Mouse (Mus musculus): ENCODE measurements at regions not wholly inside any gene's neighbourhood (a gene's known extent, or its start where the extent isn't known, plus 50 kb on each side); places are given as distances from the start of the nearest gene placed in this dataset.

- DNase-seq (ENCODE audit: low spot score in 2 of 2), result no peak
Measured at GRCm38 (mm10) chr4:62755237-62755900, 195.7 kb downstream of the Rgs3 start.

GRCm38 (mm10) chr4:62756721-62757206 lies 197.1 kb downstream of the Rgs3 start:
- no peak for DNase-seq (ENCODE audit: low spot score in 2 of 2)

- no peak for DNase-seq (ENCODE audit: low spot score in 2 of 2)
Measured at GRCm38 (mm10) chr4:62760748-62761604, 201.3 kb downstream of the Rgs3 start.

- peak; percentile 91 to 93 for DNase-seq (ENCODE audit: low spot score in 2 of 2)
Measured at GRCm38 (mm10) chr4:62761672-62762071, 202.0 kb downstream of the Rgs3 start.

GRCm38 (mm10) chr4:62763990-62764389 lies 201.4 kb upstream of the Zfp618 start:
- DNase-seq (ENCODE audit: low spot score in 2 of 2), result peak; percentile 90 to 91

GRCm38 (mm10) chr4:62769469-62770234 lies 195.7 kb upstream of the Zfp618 start:
- no peak for DNase-seq (ENCODE audit: low spot score in 2 of 2)

GRCm38 (mm10) chr4:62775005-62775609 lies 190.3 kb upstream of the Zfp618 start:
- no peak for DNase-seq (ENCODE audit: low spot score in 2 of 2)

GRCm38 (mm10) chr4:62776881-62777280 lies 188.5 kb upstream of the Zfp618 start:
- DNase-seq (ENCODE audit: low spot score in 2 of 2), result no peak

- no peak for DNase-seq (ENCODE audit: low spot score in 2 of 2)
Measured at GRCm38 (mm10) chr4:62777436-62777835, 187.9 kb upstream of the Zfp618 start.

GRCm38 (mm10) chr4:62778621-62779020 lies 186.8 kb upstream of the Zfp618 start:
- DNase-seq (ENCODE audit: low spot score in 2 of 2), result no peak

GRCm38 (mm10) chr4:62780409-62780808 lies 185.0 kb upstream of the Zfp618 start:
- peak; percentile 96 to 97 for DNase-seq (ENCODE audit: low spot score in 2 of 2)

GRCm38 (mm10) chr4:62780837-62781236 lies 184.5 kb upstream of the Zfp618 start:
- no peak for DNase-seq (ENCODE audit: low spot score in 2 of 2)

GRCm38 (mm10) chr4:62781309-62781800 lies 184.0 kb upstream of the Zfp618 start:
- DNase-seq (ENCODE audit: low spot score in 2 of 2), result no peak

- DNase-seq (ENCODE audit: low spot score in 2 of 2), result no peak
Measured at GRCm38 (mm10) chr4:62785711-62786110, 179.7 kb upstream of the Zfp618 start.

GRCm38 (mm10) chr4:62789696-62790095 lies 175.7 kb upstream of the Zfp618 start:
- no peak for DNase-seq (ENCODE audit: low spot score in 2 of 2)

GRCm38 (mm10) chr4:62793582-62793981 lies 171.8 kb upstream of the Zfp618 start:
- DNase-seq (ENCODE audit: low spot score in 2 of 2), result no peak

GRCm38 (mm10) chr4:62795538-62795937 lies 169.8 kb upstream of the Zfp618 start:
- DNase-seq (ENCODE audit: low spot score in 2 of 2), result no peak

GRCm38 (mm10) chr4:62799923-62800322 lies 165.4 kb upstream of the Zfp618 start:
- no peak for DNase-seq (ENCODE audit: low spot score in 2 of 2)

- DNase-seq (ENCODE audit: low spot score in 2 of 2), result no peak
Measured at GRCm38 (mm10) chr4:62805841-62806240, 159.5 kb upstream of the Zfp618 start.

- no peak for DNase-seq (ENCODE audit: low spot score in 2 of 2)
Measured at GRCm38 (mm10) chr4:62806786-62807185, 158.6 kb upstream of the Zfp618 start.

GRCm38 (mm10) chr4:62807926-62808552 lies 157.3 kb upstream of the Zfp618 start:
- DNase-seq (ENCODE audit: low spot score in 2 of 2), result no peak

Data from right cerebral cortex, adult 2 months (tissue).